Mouse (Mus musculus) forebrain, embryonic 13.5 days (tissue): ENCODE measurements around the gene Mon2. TPM values are rescaled to one million over a fixed set of nuclear protein-coding genes. Genes with fewer than 3 reads are reported as not detected.

Experiments
- ATAC-seq: fragments of 200-750 bp; cut with Nextera tagmentation; 2 replicates; pipeline ENCODE4 v1.8.0; 2017
- H3K27ac ChIP-seq: fragments of 300-500 bp; sonication (generic); 2 replicates; pipeline ENCODE4 v1.5.1; 2015; ENCODE audit warnings: inconsistent platforms, mild to moderate bottlenecking, moderate library complexity
- H3K27me3 ChIP-seq: fragments of 300-500 bp; sonication (generic); 2 replicates; pipeline ENCODE4 v1.6.1; 2015; ENCODE audit warnings: mild to moderate bottlenecking, inconsistent platforms
- H3K36me3 ChIP-seq: fragments of 300-500 bp; sonication (generic); 2 replicates; pipeline ENCODE4 v1.6.1; 2015; ENCODE audit warnings: mild to moderate bottlenecking, inconsistent platforms; ENCODE audit not compliant: poor library complexity, severe bottlenecking
- H3K4me1 ChIP-seq: fragments of 300-500 bp; sonication (generic); 2 replicates; pipeline ENCODE4 v1.6.1; 2015; ENCODE audit warnings: inconsistent platforms
- H3K4me2 ChIP-seq: fragments of 300-500 bp; sonication (generic); 2 replicates; pipeline ENCODE4 v1.6.1; 2015; ENCODE audit warnings: inconsistent platforms, mild to moderate bottlenecking, moderate library complexity
- H3K4me3 ChIP-seq: fragments of 300-500 bp; sonication (generic); 2 replicates; pipeline ENCODE4 v1.5.1; 2015; ENCODE audit warnings: mild to moderate bottlenecking, inconsistent platforms
- H3K9ac ChIP-seq: fragments of 300-500 bp; sonication (generic); 2 replicates; pipeline ENCODE4 v1.6.1; 2015; ENCODE audit warnings: mild to moderate bottlenecking, inconsistent platforms
- H3K9me3 ChIP-seq: fragments of 300-500 bp; sonication (generic); replicated peaks from 2 replicates; pipeline ENCODE4 v1.6.1; 2016; ENCODE audit warnings: inconsistent platforms
- WGBS: fragments of 180-500 bp; shearing (Covaris S2); methylation state at CpG from one replicate; pipeline ENCODE4 v1.1.7; 2015; 5-methylcytosine and 5-hydroxymethylcytosine counted together
- microRNA counts: library from miRNA; unstranded; fragments of <30 nt; microRNA quantifications from one replicate; lab custom pipeline; 2016
- microRNA-seq: library from miRNA; unstranded; fragments of <30 nt; microRNA quantifications from one replicate; pipeline ENCODE4, GENCODE M21; 2016
- polyA plus RNA-seq: library from polyadenylated mRNA; unstranded; fragments of >200 nt; fragmentation: Nextera tagmentation; extraction: Ambion mirVana; gene quantifications from 2 replicates; pipeline ENCODE4 v1.2.1, GENCODE M21; 2015

Mon2 gene
- polyA plus RNA-seq, 1 experiment from 2014 or later, result 24.7 TPM

- H3K4me2 ChIP-seq, result no peak overlapping the region
- H3K4me1 ChIP-seq, result no peaks in the 10 kb centered on the region
- no peaks in the 10 kb centered on the region for H3K9me3 ChIP-seq
- H3K36me3 ChIP-seq, result no peaks in the 10 kb centered on the region
- 55% methylated on average over 6 of the region's 6 CpGs for WGBS
- no peak overlapping the region for H3K9ac ChIP-seq
- H3K4me3 ChIP-seq, result no peak overlapping the region
- no peak for ATAC-seq
- no peak overlapping the region for H3K27ac ChIP-seq
- no peaks in the 10 kb centered on the region for H3K27me3 ChIP-seq
These were observed 125.3 kb downstream of the Mon2 start for GRCm38 (mm10) chr10:122950966-122951365.

- Histone ChIP-seq H3K4me3 (no peak overlapping the region), H3K27me3 (no peaks in the 10 kb centered on the region), H3K36me3 (no peaks in the 10 kb centered on the region), H3K9ac (no peak overlapping the region), H3K4me2 (no peak overlapping the region), H3K4me1 (no peaks in the 10 kb centered on the region), H3K9me3 (no peaks in the 10 kb centered on the region), H3K27ac (no peak overlapping the region)
- 87% methylated on average over 5 of the region's 5 CpGs for WGBS
- ATAC-seq, result no peak
These were observed 131.4 kb downstream of the Mon2 start for GRCm38 (mm10) chr10:122944888-122945287.

DNA sequence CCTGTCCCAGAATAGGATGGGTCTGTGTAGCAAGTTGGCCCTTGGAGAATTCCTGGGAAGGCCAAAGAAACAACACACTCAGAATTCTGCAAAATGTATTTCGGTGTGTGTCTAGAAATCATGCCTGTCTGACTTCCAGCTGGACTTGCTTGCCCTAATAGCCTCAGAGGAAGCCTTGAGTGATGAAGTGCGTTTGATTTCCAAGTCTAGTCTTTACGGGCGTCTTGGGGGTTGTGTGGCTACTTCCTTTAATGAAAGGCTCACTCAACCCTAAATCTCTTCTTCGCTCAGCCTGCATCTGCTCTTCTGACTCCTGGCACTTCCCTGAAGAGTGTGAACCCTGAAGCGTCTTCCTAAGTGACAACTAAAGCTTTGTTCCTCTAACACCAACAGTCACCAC, 132.5 kb downstream of the Mon2 start:
- H3K9me3 ChIP-seq, result no peaks in the 10 kb centered on the region
- WGBS, result 61% methylated on average over 6 of the region's 6 CpGs
- ATAC-seq, result no peak
- H3K4me3 ChIP-seq, result no peak overlapping the region
- H3K4me1 ChIP-seq, result no peaks in the 10 kb centered on the region
- no peak overlapping the region for H3K9ac ChIP-seq
- no peaks in the 10 kb centered on the region for H3K36me3 ChIP-seq
- no peak overlapping the region for H3K4me2 ChIP-seq
- H3K27me3 ChIP-seq, result no peaks in the 10 kb centered on the region
- H3K27ac ChIP-seq, result no peak overlapping the region

DNA sequence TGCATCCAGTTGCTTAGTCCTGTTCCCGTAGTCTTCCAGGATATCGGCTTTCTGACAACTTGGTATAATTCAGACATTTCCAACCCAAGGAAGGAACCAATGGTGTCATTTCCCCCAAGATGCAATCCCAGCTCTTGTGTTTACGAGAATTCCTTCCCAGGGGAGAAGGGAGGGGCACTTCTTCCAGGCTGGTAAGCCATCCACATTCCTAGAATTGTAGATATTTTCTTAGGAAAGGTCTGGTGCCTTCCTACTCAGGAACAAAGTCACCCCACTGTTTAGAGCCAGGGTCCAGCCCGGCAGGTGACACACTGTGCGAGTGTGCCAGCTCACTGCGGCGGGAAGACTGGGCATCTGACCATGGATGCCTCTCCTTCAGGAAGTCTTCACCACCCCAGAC, 133.5 kb downstream of the Mon2 start:
- no peak overlapping the region for H3K9ac ChIP-seq
- no peaks in the 10 kb centered on the region for H3K36me3 ChIP-seq
- no peaks in the 10 kb centered on the region for H3K4me1 ChIP-seq
- no peak overlapping the region for H3K4me2 ChIP-seq
- no peaks in the 10 kb centered on the region for H3K9me3 ChIP-seq
- H3K4me3 ChIP-seq, result no peak overlapping the region
- no peak for ATAC-seq
- 86% methylated on average over 7 of the region's 7 CpGs for WGBS
- no peaks in the 10 kb centered on the region for H3K27me3 ChIP-seq
- H3K27ac ChIP-seq, result no peak overlapping the region

MicroRNAs encoded within 50 kb of the gene (microRNA counts, 519-probe panel; counts per million panel counts)
- microRNA mmu-let-7i (lab: Ali Mortazavi, UCI), result 6,160 counts per million, percentile 96 among the panel's probes with 10 or more counts

Small RNA genes lying within 50 kb of the gene (microRNA-seq; reads per million reads assigned to microRNA genes)
- gene Mirlet7i, result 36,773 reads per million, percentile 99 among the genes with 10 or more reads in this experiment

Other genes starting within 250 kb of the Mon2 start
- 57.3 and 62.0 TPM in 2 replicates for gene Usp15, start 120.5 kb upstream of the Mon2 start, polyA plus RNA-seq
- gene Fam19a2, start 187.5 kb upstream of the Mon2 start, polyA plus RNA-seq, result 10.9 and 18.1 TPM in 2 replicates